Mouse (Mus musculus): ENCODE measurements at regions not wholly inside any gene's neighbourhood (a gene's known extent, or its start where the extent isn't known, plus 50 kb on each side); places are given as distances from the start of the nearest gene placed in this dataset.

- no peak for DNase-seq (ENCODE audit: low read depth, low spot score)
These were observed 1171.1 kb downstream of the Efnb2 start for GRCm38 (mm10) chr8:7489948-7490347.

GRCm38 (mm10) chr8:7472153-7472796, 1188.8 kb downstream of the Efnb2 start:
- DNase-seq (ENCODE audit: low read depth, low spot score): no peak

GRCm38 (mm10) chr8:7469261-7469660, 1191.8 kb downstream of the Efnb2 start:
- DNase-seq (ENCODE audit: low read depth, low spot score): peak; percentile 2

- no peak for DNase-seq (ENCODE audit: low read depth, low spot score)
These were observed 1198.2 kb downstream of the Efnb2 start for GRCm38 (mm10) chr8:7462798-7463197.

- no peak for DNase-seq (ENCODE audit: low read depth, low spot score)
These were observed 1211.7 kb downstream of the Efnb2 start for GRCm38 (mm10) chr8:7449361-7449760.

GRCm38 (mm10) chr8:7447026-7447425, 1214.0 kb downstream of the Efnb2 start:
- no peak for DNase-seq (ENCODE audit: low read depth, low spot score)

- no peak for DNase-seq (ENCODE audit: low read depth, low spot score)
These were observed 1220.2 kb downstream of the Efnb2 start for GRCm38 (mm10) chr8:7440829-7441228.

- DNase-seq (ENCODE audit: low read depth, low spot score): no peak
These were observed 1220.8 kb downstream of the Efnb2 start for GRCm38 (mm10) chr8:7440278-7440684.

GRCm38 (mm10) chr8:7439869-7440268, 1221.2 kb downstream of the Efnb2 start:
- DNase-seq (ENCODE audit: low read depth, low spot score): no peak

GRCm38 (mm10) chr8:7430482-7430881, 1230.6 kb downstream of the Efnb2 start:
- DNase-seq (ENCODE audit: low read depth, low spot score): no peak

- no peak for DNase-seq (ENCODE audit: low read depth, low spot score)
These were observed 1262.9 kb downstream of the Efnb2 start for GRCm38 (mm10) chr8:7398175-7398574.

GRCm38 (mm10) chr8:7397355-7397862, 1263.6 kb downstream of the Efnb2 start:
- DNase-seq (ENCODE audit: low read depth, low spot score): no peak
